Mouse (Mus musculus) urinary bladder, postnatal 4 days (tissue): Measurements from ENCODE around the gene Rusc2.

ENCODE experiments used
- DNase-seq, 2 experiments: peaks; one replicate each; pipeline ENCODE4 v3.0.0; 2021 to 2022; ENCODE audit warnings: low spot score in 2 of 2

Gene Rusc2

GRCm38 (mm10) chr4:43415221-43416070, 33.7 kb downstream of the Rusc2 start:
- no peak for DNase-seq

- DNase-seq = no peak
These were observed 34.3 kb downstream of the Rusc2 start for GRCm38 (mm10) chr4:43416071-43416490.

GRCm38 (mm10) chr4:43417269-43418062, 35.7 kb downstream of the Rusc2 start:
- DNase-seq = no peak

GRCm38 (mm10) chr4:43418450-43418849, 36.7 kb downstream of the Rusc2 start:
- no peak for DNase-seq

GRCm38 (mm10) chr4:43418973-43419656, 37.3 kb downstream of the Rusc2 start:
- no peak for DNase-seq

GRCm38 (mm10) chr4:43419801-43420281, 38.1 kb downstream of the Rusc2 start:
- DNase-seq = no peak

GRCm38 (mm10) chr4:43420305-43420704, 38.5 kb downstream of the Rusc2 start:
- peak; percentile 62 to 75 for DNase-seq

- peak in 1 of 2 experiments; percentile 61 for DNase-seq
These were observed 40.0 kb downstream of the Rusc2 start for GRCm38 (mm10) chr4:43421632-43422240.

- DNase-seq = no peak
These were observed 41.6 kb downstream of the Rusc2 start for GRCm38 (mm10) chr4:43423267-43423934.

- no peak for DNase-seq
These were observed 42.3 kb downstream of the Rusc2 start for GRCm38 (mm10) chr4:43424072-43424471.

- DNase-seq = no peak
These were observed 43.4 kb downstream of the Rusc2 start for GRCm38 (mm10) chr4:43425197-43425596.

GRCm38 (mm10) chr4:43425648-43426380, 44.0 kb downstream of the Rusc2 start:
- no peak for DNase-seq

- no peak for DNase-seq
These were observed 44.7 kb downstream of the Rusc2 start for GRCm38 (mm10) chr4:43426487-43426886.

GRCm38 (mm10) chr4:43427501-43428179, 45.9 kb downstream of the Rusc2 start:
- no peak for DNase-seq

- no peak for DNase-seq
These were observed 46.5 kb downstream of the Rusc2 start for GRCm38 (mm10) chr4:43428180-43428861.

- peak in 1 of 2 experiments; percentile 62 for DNase-seq
These were observed 47.2 kb downstream of the Rusc2 start, which contains the start of gene Fam166b for GRCm38 (mm10) chr4:43428946-43429345. Gene Fam166b, minus strand, starts transcription at chr4:43429134.

- peak; percentile 72 to 83 for DNase-seq
These were observed 49.9 kb downstream of the Rusc2 start for GRCm38 (mm10) chr4:43431690-43432089.

- no peak for DNase-seq
These were observed 51.1 kb downstream of the Rusc2 start for GRCm38 (mm10) chr4:43432832-43433231.

GRCm38 (mm10) chr4:43441639-43442038, 59.9 kb downstream of the Rusc2 start, which contains the start of gene Tesk1:
Gene Tesk1, plus strand, starts transcription at chr4:43441939.
- DNase-seq = no peak
